Mouse (Mus musculus): ENCODE data around the gene Bcar1. TPM values are rescaled to one million over a fixed set of nuclear protein-coding genes. Genes with fewer than 3 reads are reported as not detected.

The Bcar1 gene
- polyA plus RNA-seq, 1 experiment from 2014 or later: 56.5 TPM

DNA sequence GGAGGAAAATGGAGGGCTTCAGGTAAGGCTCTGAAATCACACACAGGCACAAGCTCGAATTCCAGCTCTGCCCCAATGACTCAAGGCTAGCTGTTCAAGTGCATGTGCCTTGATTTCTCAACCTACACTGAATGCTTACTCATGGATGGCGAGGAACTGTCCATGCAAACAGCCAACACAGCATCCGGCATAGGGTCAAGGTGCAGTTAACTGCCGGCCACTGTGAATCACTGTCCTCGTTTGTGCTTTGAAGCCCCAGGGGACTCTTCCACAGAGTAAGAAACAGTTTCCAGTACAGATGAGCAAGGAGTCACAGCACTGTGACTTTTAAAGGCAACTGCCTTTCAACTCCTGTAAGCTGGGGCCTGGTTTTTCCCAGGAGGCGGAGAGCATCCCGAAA is 36.1 kb upstream of the Bcar1 start:
- Histone ChIP-seq H3K27ac (no peak overlapping the region), H3K27me3 (no peaks in the 10 kb centered on the region), H3K9me3 (replicated peaks) (no peaks in the 10 kb centered on the region), H3K9ac (no peak overlapping the region), H3K4me2 (replicated peaks) (no peak overlapping the region), H3K4me3 (no peak overlapping the region), H3K36me3 (no peaks in the 10 kb centered on the region), H3K4me1 (peaks cover 19% of the 10 kb centered on the region)
- no peak for ATAC-seq (ENCODE audit: low FRiP score)
- WGBS: 78% methylated on average over 7 of the region's 7 CpGs

DNA sequence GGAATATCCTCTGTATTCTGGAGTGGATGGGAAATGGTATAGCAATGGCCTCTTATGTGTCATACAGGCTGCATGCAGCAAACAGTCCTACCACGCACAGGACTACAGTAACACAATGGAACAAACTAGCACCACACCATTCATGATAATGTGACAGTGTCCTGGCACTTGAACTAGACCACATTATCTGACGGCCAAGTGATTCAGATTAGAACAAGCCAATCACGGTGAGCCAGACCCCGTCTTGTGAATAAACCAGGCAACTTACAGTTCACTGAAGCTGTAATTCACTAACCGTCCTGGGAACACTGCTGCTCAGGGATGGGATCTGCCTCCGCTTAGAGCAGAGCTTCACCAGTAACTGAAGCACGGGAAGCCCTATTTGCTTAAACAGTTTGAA is 35.2 kb upstream of the Bcar1 start:
- Histone ChIP-seq H3K4me2 (replicated peaks) (no peak overlapping the region), H3K4me1 (peaks cover 19% of the 10 kb centered on the region), H3K4me3 (no peak overlapping the region), H3K9me3 (replicated peaks) (no peaks in the 10 kb centered on the region), H3K36me3 (no peaks in the 10 kb centered on the region), H3K27ac (peak overlapping the region; percentile 45; the same call in 1 of the 2 replicates), H3K27me3 (no peaks in the 10 kb centered on the region), H3K9ac (no peak overlapping the region)
- 70% methylated on average over 7 of the region's 7 CpGs for WGBS
- ATAC-seq (ENCODE audit: low FRiP score): no peak

DNA sequence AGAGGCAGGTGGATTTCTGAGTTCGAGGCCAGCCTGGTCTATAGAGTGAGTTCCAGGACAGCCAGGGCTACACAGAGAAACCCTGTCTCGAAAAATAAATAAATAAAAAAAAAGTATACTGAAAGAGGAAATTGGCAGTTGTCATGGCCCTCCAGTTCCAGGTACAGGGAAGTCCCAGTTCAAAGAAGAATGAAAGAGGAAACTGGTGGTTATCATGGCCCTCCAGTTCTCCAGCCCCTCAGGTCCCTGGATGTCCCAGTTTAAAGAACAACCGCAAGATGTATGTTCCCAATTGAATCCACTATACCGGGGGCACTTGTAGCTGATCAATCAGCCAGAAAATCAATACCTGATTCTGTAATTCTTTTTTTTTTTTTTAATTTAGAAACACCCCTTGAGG is 32.9 kb upstream of the Bcar1 start:
- H3K9ac ChIP-seq: no peak overlapping the region
- ATAC-seq (ENCODE audit: low FRiP score): no peak
- WGBS: 89% methylated on average over 4 of the region's 4 CpGs
- H3K27me3 ChIP-seq: no peaks in the 10 kb centered on the region
- H3K4me2 ChIP-seq (replicated peaks): no peak overlapping the region
- no peak overlapping the region for H3K4me3 ChIP-seq
- no peaks in the 10 kb centered on the region for H3K36me3 ChIP-seq
- H3K27ac ChIP-seq: no peak overlapping the region
- no peaks in the 10 kb centered on the region for H3K9me3 ChIP-seq (replicated peaks)
- H3K4me1 ChIP-seq: 0 out of 2 replicates have a peak, but pooled peaks cover 6% of the 10 kb centered on the region

DNA sequence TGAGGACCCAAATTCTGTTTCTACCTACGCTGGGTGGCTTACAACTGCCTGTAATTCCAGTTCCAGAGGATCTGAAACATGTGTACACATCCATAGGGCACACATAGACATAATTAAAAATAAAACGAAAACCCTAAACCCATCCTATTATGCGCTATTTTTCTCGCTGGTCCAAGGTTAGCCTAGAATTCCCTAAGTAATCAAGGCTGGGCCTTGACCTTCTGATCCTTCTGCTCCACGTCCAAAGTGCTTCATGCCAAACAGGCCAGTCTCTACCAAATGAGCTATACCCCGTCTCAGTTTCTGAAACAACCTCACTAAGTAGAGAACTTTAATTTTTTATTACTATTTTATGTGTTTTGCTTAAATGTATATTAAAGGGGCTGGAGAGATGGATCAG is 32.2 kb upstream of the Bcar1 start:
- WGBS: 96% methylated on average over 6 of the region's 6 CpGs
- no peaks in the 10 kb centered on the region for H3K9me3 ChIP-seq (replicated peaks)
- no peak for ATAC-seq (ENCODE audit: low FRiP score)
- no peak overlapping the region for H3K9ac ChIP-seq
- H3K4me1 ChIP-seq: peaks cover 10% of the 10 kb centered on the region; the same call in 1 of the 2 replicates
- no peaks in the 10 kb centered on the region for H3K27me3 ChIP-seq
- H3K27ac ChIP-seq: no peak overlapping the region
- H3K36me3 ChIP-seq: no peaks in the 10 kb centered on the region
- no peak overlapping the region for H3K4me2 ChIP-seq (replicated peaks)
- no peak overlapping the region for H3K4me3 ChIP-seq

DNA sequence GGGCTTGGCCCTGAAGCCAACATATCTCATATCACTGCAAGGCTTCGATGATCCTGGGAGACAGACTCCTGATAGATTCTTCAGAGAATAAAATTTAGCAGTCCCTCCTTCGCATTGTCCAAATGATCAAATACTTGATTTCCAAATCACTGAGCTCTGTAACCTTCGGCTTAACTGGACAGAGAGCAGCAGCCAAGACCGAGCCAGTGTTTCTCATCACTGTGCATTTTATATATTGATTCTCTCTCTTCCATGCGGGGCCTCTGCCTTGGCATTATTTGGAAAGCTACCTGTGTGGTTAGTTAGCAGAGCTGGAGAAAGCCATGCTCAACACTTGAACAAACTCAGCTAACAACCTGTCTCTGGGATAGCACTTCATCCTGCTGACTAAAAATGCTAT is 29.9 kb upstream of the Bcar1 start:
- ATAC-seq (ENCODE audit: low FRiP score): no peak
- H3K27ac ChIP-seq: no peak overlapping the region
- H3K4me1 ChIP-seq: peaks cover 18% of the 10 kb centered on the region
- no peak overlapping the region for H3K4me3 ChIP-seq
- H3K9ac ChIP-seq: no peak overlapping the region
- H3K9me3 ChIP-seq (replicated peaks): no peaks in the 10 kb centered on the region
- H3K4me2 ChIP-seq (replicated peaks): no peak overlapping the region
- H3K36me3 ChIP-seq: no peaks in the 10 kb centered on the region; the same call in 1 of the 2 replicates
- 95% methylated on average over 5 of the region's 5 CpGs for WGBS
- H3K27me3 ChIP-seq: no peaks in the 10 kb centered on the region

DNA sequence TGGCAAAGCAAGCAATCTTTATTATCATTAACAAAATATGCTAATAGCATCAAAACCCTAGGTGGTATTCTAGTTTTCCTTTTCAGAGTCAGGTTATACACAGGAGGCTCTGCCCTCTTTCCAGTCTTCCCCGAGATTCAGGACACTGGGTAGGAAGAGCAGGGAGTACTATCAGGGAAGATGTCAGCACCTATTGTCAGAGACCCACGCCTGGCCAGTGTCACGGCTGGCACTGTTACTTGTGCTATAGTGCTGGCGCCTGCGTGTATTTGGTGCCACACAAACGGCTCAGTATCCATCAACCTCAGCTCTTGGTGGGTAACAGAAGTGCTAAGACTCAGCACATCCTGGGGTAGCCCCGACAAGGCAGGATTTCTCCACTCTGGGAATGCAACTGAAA is 29.4 kb upstream of the Bcar1 start:
- Histone ChIP-seq H3K27me3 (no peaks in the 10 kb centered on the region), H3K27ac (no peak overlapping the region), H3K4me2 (replicated peaks) (no peak overlapping the region), H3K36me3 (peaks cover 3% of the 10 kb centered on the region), H3K9me3 (replicated peaks) (no peaks in the 10 kb centered on the region), H3K9ac (no peak overlapping the region), H3K4me3 (no peak overlapping the region), H3K4me1 (peaks cover 18% of the 10 kb centered on the region)
- 89% methylated on average over 7 of the region's 7 CpGs for WGBS
- ATAC-seq (ENCODE audit: low FRiP score): no peak

DNA sequence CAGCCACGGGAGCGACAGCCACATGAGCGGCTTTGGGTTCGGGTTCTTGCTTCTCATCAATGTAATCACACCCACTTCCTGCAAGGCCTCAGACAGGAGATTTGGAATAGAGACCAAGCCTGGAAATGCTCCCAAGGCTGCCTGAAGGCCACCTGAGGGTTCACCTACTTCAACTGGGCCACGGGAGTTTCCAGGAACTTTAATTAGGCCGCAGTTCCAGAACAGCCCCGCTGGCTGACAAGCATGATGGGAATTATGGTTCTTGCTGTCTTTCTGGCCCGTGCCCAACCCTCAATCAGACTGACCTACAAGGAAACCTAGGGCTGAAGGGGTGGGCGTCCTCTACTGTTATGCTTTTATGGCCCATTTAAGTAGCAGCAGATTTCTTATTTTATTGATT is 28.5 kb upstream of the Bcar1 start:
- H3K4me3 ChIP-seq: no peak overlapping the region
- ATAC-seq (ENCODE audit: low FRiP score): no peak
- H3K9me3 ChIP-seq (replicated peaks): no peaks in the 10 kb centered on the region
- H3K4me2 ChIP-seq (replicated peaks): no peak overlapping the region
- WGBS: 91% methylated on average over 9 of the region's 9 CpGs
- no peak overlapping the region for H3K9ac ChIP-seq
- peaks cover 8% of the 10 kb centered on the region for H3K36me3 ChIP-seq
- H3K27ac ChIP-seq: no peak overlapping the region
- H3K27me3 ChIP-seq: no peaks in the 10 kb centered on the region
- H3K4me1 ChIP-seq: peaks cover 18% of the 10 kb centered on the region

DNA sequence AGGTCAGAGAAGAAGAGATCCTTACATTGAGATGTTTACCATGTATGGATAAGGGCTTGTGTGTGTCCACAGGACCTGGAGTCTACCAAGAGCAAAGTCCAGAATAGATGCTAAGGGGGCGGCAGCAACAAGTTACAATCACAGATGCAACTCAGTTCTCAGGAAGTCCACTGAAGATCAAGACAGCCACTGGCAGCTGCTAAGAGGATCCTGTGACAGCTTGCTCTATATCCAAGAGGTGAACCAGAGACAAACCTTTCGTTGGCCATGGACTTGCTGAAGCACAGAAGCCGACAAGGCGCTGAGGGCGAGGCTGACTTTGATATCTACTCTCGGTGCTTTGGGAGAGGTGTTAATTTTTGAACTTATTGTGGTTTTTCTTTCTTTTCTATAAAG is 28.0 kb upstream of the Bcar1 start:
- H3K4me1 ChIP-seq: peaks cover 18% of the 10 kb centered on the region
- H3K27ac ChIP-seq: no peak overlapping the region
- no peaks in the 10 kb centered on the region for H3K27me3 ChIP-seq
- no peak overlapping the region for H3K4me2 ChIP-seq (replicated peaks)
- H3K9ac ChIP-seq: no peak overlapping the region
- no peak for ATAC-seq (ENCODE audit: low FRiP score)
- no peaks in the 10 kb centered on the region for H3K9me3 ChIP-seq (replicated peaks)
- H3K36me3 ChIP-seq: peaks cover 13% of the 10 kb centered on the region
- no peak overlapping the region for H3K4me3 ChIP-seq
- WGBS: 94% methylated on average over 6 of the region's 6 CpGs

DNA sequence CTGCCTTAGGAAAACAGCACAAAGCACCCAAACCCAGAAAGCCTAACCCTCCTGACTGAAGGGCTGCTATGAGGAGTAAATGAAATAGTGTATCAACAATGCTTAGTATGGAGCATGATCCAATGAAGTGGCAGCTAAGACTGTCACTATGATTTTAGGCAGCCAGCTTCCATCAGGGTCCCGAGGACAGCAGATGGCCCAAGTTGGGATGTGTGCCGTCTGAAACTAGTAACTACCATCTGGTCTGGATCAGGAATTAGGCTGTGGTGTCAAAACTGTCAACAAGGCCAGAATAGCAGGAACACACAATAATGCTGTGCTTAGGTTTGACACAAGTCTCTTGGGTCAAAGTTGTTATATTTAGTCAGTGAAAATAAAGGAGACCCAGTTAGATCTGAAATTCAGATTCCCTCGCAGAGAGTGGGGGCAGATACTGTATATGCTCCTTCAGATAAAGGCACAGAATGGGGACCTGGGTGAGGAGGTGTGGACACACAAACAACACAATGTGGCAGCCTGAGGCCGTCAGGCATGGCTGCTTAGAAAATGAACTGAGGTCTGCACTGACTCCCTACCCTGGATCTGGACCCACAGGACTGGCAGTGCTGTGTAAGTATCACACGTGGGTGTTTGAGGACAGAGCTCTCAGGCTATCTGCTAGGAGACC is 27.5 kb upstream of the Bcar1 start:
- H3K27ac ChIP-seq: no peak overlapping the region
- 65% methylated on average over 5 of the region's 5 CpGs for WGBS
- no peak overlapping the region for H3K4me3 ChIP-seq
- H3K4me2 ChIP-seq (replicated peaks): no peak overlapping the region
- ATAC-seq (ENCODE audit: low FRiP score): no peak
- no peaks in the 10 kb centered on the region for H3K27me3 ChIP-seq
- H3K36me3 ChIP-seq: peaks cover 13% of the 10 kb centered on the region
- 0 out of 2 replicates have a peak overlapping the region, but pooled peaks have one; percentile 32 for H3K9ac ChIP-seq
- peaks cover 18% of the 10 kb centered on the region for H3K4me1 ChIP-seq
- no peaks in the 10 kb centered on the region for H3K9me3 ChIP-seq (replicated peaks)

DNA sequence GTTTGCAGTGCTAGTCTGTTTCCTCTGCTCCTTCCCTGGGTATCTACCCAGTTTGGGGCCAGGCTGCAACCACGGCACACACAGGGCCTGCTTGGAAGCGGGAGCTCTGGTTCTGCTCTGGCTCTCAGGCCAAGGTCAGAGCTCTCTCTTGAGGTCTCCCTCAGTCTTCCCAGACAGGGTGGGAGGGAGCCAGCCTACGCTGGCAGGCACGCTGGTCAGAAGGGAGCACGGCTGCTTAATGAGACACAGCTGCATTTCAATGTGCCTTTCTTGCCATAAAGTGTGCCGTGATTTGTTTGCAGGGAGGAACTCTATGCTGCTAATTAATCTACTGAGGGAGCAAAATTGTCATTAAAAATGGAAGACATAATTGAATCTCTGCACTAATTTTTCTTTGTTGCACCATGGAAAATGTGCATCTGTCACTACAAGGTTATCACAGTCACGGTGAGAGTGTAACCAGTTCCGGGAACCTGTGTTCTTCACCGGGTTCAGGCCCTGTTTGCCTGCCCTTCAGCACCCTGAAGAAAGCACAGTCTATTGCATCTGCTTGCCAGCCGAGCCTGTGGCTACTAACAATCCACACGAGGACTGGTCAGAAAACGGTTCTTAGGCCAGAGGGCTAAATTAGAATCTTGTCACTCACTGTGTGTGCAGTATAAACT is 26.3 kb upstream of the Bcar1 start:
- Histone ChIP-seq H3K4me3 (no peak overlapping the region), H3K36me3 (peaks cover 17% of the 10 kb centered on the region), H3K4me1 (peaks cover 18% of the 10 kb centered on the region), H3K9ac (no peak overlapping the region), H3K27ac (peak overlapping the region; percentile 77), H3K9me3 (replicated peaks) (no peaks in the 10 kb centered on the region), H3K27me3 (no peaks in the 10 kb centered on the region), H3K4me2 (replicated peaks) (no peak overlapping the region; the same call in 1 of the 2 replicates)
- peak; percentile 64 for ATAC-seq (ENCODE audit: low FRiP score)
- WGBS: 42% methylated on average over 12 of the region's 12 CpGs

DNA sequence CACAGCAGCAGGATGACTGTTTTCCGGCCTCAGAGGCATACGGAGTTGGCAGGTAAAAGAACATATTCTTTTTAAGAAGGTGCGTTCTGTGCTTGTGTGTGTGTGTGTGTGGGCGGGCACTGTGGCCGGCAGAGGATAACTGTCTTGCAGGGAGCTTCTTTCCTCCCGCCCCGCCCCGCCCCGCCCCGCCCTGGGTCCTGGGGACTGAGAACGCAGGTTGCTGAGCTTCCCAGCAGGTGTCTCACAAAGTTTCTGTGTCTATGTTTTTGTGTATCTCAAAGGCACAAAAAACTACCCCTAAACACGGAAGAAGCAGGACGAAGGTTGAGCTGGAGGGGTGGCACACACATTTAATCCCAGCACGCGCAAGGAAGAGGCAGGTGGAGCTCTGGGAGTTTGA is 25.7 kb upstream of the Bcar1 start:
- ATAC-seq (ENCODE audit: low FRiP score): no peak
- H3K36me3 ChIP-seq: peaks cover 17% of the 10 kb centered on the region
- H3K9me3 ChIP-seq (replicated peaks): no peaks in the 10 kb centered on the region
- no peaks in the 10 kb centered on the region for H3K27me3 ChIP-seq
- 54% methylated on average over 15 of the region's 15 CpGs for WGBS
- H3K9ac ChIP-seq: no peak overlapping the region
- no peak overlapping the region for H3K4me2 ChIP-seq (replicated peaks)
- peaks cover 18% of the 10 kb centered on the region for H3K4me1 ChIP-seq
- H3K4me3 ChIP-seq: no peak overlapping the region
- H3K27ac ChIP-seq: peak overlapping the region; percentile 77

DNA sequence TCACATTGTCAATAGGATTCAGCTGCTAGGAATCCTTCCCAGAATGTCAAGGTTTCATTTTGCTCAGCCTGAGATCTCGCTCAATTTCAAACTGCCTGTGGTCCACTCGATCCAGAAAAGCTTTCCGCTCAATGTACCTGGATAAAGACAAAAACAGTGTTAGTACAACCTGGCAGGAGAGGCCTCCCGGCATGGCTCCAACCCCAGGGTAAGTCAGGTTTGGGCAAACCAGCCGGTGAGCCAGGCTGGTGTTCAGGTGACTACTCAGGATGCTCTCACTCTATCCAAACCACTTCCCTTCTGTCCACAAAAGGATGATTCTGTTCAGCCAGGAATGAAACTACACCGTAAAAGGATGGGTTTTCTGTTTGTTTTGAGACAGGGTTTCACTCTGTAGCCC is 25.0 kb upstream of the Bcar1 start:
- Histone ChIP-seq H3K9ac (no peak overlapping the region), H3K36me3 (peaks cover 17% of the 10 kb centered on the region), H3K4me3 (no peak overlapping the region), H3K4me2 (replicated peaks) (no peak overlapping the region), H3K4me1 (peaks cover 18% of the 10 kb centered on the region), H3K27ac (no peak overlapping the region), H3K27me3 (no peaks in the 10 kb centered on the region), H3K9me3 (replicated peaks) (no peaks in the 10 kb centered on the region)
- ATAC-seq (ENCODE audit: low FRiP score): no peak
- 93% methylated on average over 6 of the region's 6 CpGs for WGBS

DNA sequence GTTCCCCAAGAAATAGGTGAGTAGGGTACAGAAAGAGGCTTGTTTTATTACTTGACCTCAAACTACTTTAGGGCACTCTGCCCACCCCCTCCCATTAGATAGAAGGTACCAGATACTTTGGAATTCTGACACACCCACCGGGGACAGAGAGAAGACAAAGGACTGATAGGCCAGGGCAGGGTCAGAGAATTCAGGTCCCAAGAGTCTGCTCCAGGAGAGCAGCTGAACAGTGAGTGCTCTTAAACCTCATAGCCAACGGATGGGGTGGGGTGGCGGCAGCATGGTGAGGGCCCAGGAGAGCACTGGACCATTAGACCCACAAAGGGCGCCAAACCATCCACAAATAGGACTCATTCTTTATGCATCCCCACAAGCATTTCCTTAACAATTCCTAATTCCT is 22.0 kb upstream of the Bcar1 start:
- Histone ChIP-seq H3K4me2 (replicated peaks) (no peak overlapping the region), H3K4me1 (peaks cover 18% of the 10 kb centered on the region), H3K27me3 (no peaks in the 10 kb centered on the region), H3K4me3 (no peak overlapping the region), H3K9ac (no peak overlapping the region), H3K36me3 (peaks cover 17% of the 10 kb centered on the region), H3K9me3 (replicated peaks) (no peaks in the 10 kb centered on the region), H3K27ac (no peak overlapping the region)
- no peak for ATAC-seq (ENCODE audit: low FRiP score)
- WGBS: 85% methylated on average over 4 of the region's 4 CpGs

Data from hindbrain, embryonic 12.5 days (tissue).